Mouse (Mus musculus) common myeloid progenitor, adult 5-6 weeks (primary cell): ENCODE data around the gene Trak1. TPM values are rescaled to one million over a fixed set of nuclear protein-coding genes. Genes with fewer than 3 reads are reported as not detected.

Experiments
- ATAC-seq: replicated peaks from 2 replicates; pipeline ENCODE4 v1.8.0; 2016; ENCODE audit warnings: low read depth, mild to moderate bottlenecking, moderate TSS enrichment, inconsistent platforms; ENCODE audit not compliant: poor library complexity, severe bottlenecking
- total RNA-seq: library from RNA; stranded (forward); fragments of 200-1000, 187-1606 nt; gene quantifications from 2 replicates; pipeline ENCODE4 v1.2.3, GENCODE M21; 2017

Gene Trak1
- 25.4 and 32.3 TPM in 2 replicates for total RNA-seq

- peak; percentile 43 for ATAC-seq
These were observed at the start of gene Trak1 for GRCm38 (mm10) chr9:121297171-121298064. TSS of gene Trak1 (plus strand) at chr9:121297502.

- peak; percentile 70 for ATAC-seq
These were observed 49.1 kb upstream of the Trak1 start for GRCm38 (mm10) chr9:121247956-121248775.

- peak; percentile 71 for ATAC-seq
These were observed 47.5 kb upstream of the Trak1 start for GRCm38 (mm10) chr9:121249805-121250204.

GRCm38 (mm10) chr9:121250854-121251253, 46.4 kb upstream of the Trak1 start:
- no peak for ATAC-seq

- no peak for ATAC-seq
These were observed 43.3 kb upstream of the Trak1 start for GRCm38 (mm10) chr9:121253983-121254382.

- no peak for ATAC-seq
These were observed 42.5 kb upstream of the Trak1 start for GRCm38 (mm10) chr9:121254761-121255160.

GRCm38 (mm10) chr9:121257106-121257505, 40.2 kb upstream of the Trak1 start:
- no peak for ATAC-seq

- peak; percentile 63; the same call in 1 of the 2 replicates for ATAC-seq
These were observed 32.0 kb upstream of the Trak1 start for GRCm38 (mm10) chr9:121265307-121265706.

GRCm38 (mm10) chr9:121271149-121271548, 26.2 kb upstream of the Trak1 start:
- ATAC-seq, result 0 out of 2 replicates have a peak, but pooled peaks have one; percentile 32

GRCm38 (mm10) chr9:121271561-121271960, 25.7 kb upstream of the Trak1 start:
- 0 out of 2 replicates have a peak, but pooled peaks have one; percentile 8 for ATAC-seq

GRCm38 (mm10) chr9:121276745-121277117, 20.6 kb upstream of the Trak1 start:
- ATAC-seq, result no peak

- peak; percentile 92 for ATAC-seq
These were observed 19.9 kb upstream of the Trak1 start, which contains the start of gene Ulk4 for GRCm38 (mm10) chr9:121277118-121278060. TSS of gene Ulk4 (minus strand) at chr9:121277197.

GRCm38 (mm10) chr9:121279216-121279615, 18.1 kb upstream of the Trak1 start:
- no peak for ATAC-seq

- ATAC-seq, result no peak
These were observed 15.4 kb upstream of the Trak1 start for GRCm38 (mm10) chr9:121281891-121282290.

- no peak for ATAC-seq
These were observed 13.6 kb upstream of the Trak1 start for GRCm38 (mm10) chr9:121283620-121284185.

- no peak; the same call in 1 of the 2 replicates for ATAC-seq
These were observed 12.9 kb upstream of the Trak1 start for GRCm38 (mm10) chr9:121284422-121284821.

GRCm38 (mm10) chr9:121285341-121286324, 11.7 kb upstream of the Trak1 start:
- peak; percentile 93 for ATAC-seq

- ATAC-seq, result peak; percentile 16; the same call in 1 of the 2 replicates
These were observed 10.9 kb upstream of the Trak1 start for GRCm38 (mm10) chr9:121286325-121286901.
